Mouse (Mus musculus) layer of hippocampus, adult 9-10 months (tissue): Measurements from ENCODE around the gene Xkr8.
A peak's percentile ranks its signal among the peaks of the same experiment; 100 is the strongest.
"Not testable (repeated sequence)": the region's sequence is repeated elsewhere in the genome, so short reads cannot be mapped to it uniquely, and the experiment has no call there.

Experiments
- DNase-seq: peaks from one replicate; pipeline ENCODE4 v3.0.0; 2022; ENCODE audit warnings: low spot score

The Xkr8 gene

GRCm38 (mm10) chr4:132732148-132732684, at the start of gene Xkr8:
Gene Xkr8, minus strand, starts transcription at chr4:132732546.
- DNase-seq = no peak

- DNase-seq = no peak
Measured at GRCm38 (mm10) chr4:132780288-132780687, 47.9 kb upstream of the Xkr8 start.

- DNase-seq = no peak
Measured at GRCm38 (mm10) chr4:132778562-132779201, 46.3 kb upstream of the Xkr8 start.

GRCm38 (mm10) chr4:132776764-132777163, 44.4 kb upstream of the Xkr8 start:
- peak; percentile 68 for DNase-seq

GRCm38 (mm10) chr4:132774905-132775304, 42.6 kb upstream of the Xkr8 start:
- no peak for DNase-seq

- DNase-seq = no peak
Measured at GRCm38 (mm10) chr4:132771776-132772175, 39.4 kb upstream of the Xkr8 start.

- DNase-seq = peak; percentile 99
Measured at GRCm38 (mm10) chr4:132767914-132768876, 35.8 kb upstream of the Xkr8 start, which contains the start of gene Rpa2. Gene Rpa2, plus strand, starts transcription at chr4:132768332.

- not testable (repeated sequence) for DNase-seq
Measured at GRCm38 (mm10) chr4:132763125-132763524, 30.8 kb upstream of the Xkr8 start.

GRCm38 (mm10) chr4:132762602-132763001, 30.3 kb upstream of the Xkr8 start:
- DNase-seq = no peak

GRCm38 (mm10) chr4:132760296-132760695, 27.9 kb upstream of the Xkr8 start:
- no peak for DNase-seq

GRCm38 (mm10) chr4:132757633-132758351, 25.4 kb upstream of the Xkr8 start:
- no peak for DNase-seq

GRCm38 (mm10) chr4:132756974-132757373, 24.6 kb upstream of the Xkr8 start, which contains the start of gene Smpdl3b:
Gene Smpdl3b, minus strand, starts transcription at chr4:132757252.
- DNase-seq = no peak

GRCm38 (mm10) chr4:132752992-132753391, 20.6 kb upstream of the Xkr8 start:
- DNase-seq = no peak

- DNase-seq = no peak
Measured at GRCm38 (mm10) chr4:132749258-132749982, 17.1 kb upstream of the Xkr8 start.

- DNase-seq = no peak
Measured at GRCm38 (mm10) chr4:132748778-132749177, 16.4 kb upstream of the Xkr8 start.

- no peak for DNase-seq
Measured at GRCm38 (mm10) chr4:132747664-132748259, 15.4 kb upstream of the Xkr8 start.

GRCm38 (mm10) chr4:132746911-132747517, 14.7 kb upstream of the Xkr8 start:
- no peak for DNase-seq

GRCm38 (mm10) chr4:132743992-132744911, 11.9 kb upstream of the Xkr8 start:
- DNase-seq = peak; percentile 58

- no peak for DNase-seq
Measured at GRCm38 (mm10) chr4:132741491-132741890, 9.1 kb upstream of the Xkr8 start.
